Mouse (Mus musculus): ENCODE data around the gene Flt4. TPM values are rescaled to one million over a fixed set of nuclear protein-coding genes. Genes with fewer than 3 reads are reported as not detected.

Flt4 gene
- polyA plus RNA-seq, 1 experiment = 2.4 TPM

DNA sequence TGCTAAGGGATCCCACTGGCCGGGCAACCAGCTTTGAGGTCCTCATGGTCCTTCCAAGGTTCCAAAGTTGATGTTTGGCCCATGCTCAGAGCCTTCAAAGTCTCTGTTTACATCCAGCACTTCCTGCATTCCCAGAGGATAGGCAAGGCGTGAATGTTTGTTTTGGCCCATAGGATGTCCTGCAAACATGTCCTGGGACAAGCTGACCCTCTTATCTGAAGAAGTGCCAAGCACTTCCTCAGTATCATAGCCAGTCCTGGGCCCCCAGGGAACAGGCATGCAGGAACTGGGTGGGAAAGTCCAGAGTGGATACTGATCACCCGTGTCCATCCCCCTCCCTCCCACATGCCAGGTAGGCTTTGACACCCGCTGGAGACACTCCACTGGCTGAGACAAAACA lies 49.0 kb downstream of the Flt4 start:
- no peak overlapping the region for H3K27ac ChIP-seq (ENCODE audit: insufficient read depth, low read length)
- peaks cover 2% of the 10 kb centered on the region; the same call in 1 of the 2 replicates for H3K4me1 ChIP-seq (ENCODE audit: control insufficient read depth, insufficient read depth, low read length)
- no peak overlapping the region for H3K4me3 ChIP-seq (ENCODE audit: insufficient read depth, low read length)
- no peak for TF ChIP-seq POLR2A (IDR thresholded peaks at IDR 0.05; ENCODE audit: low read depth, low read length)
- TF ChIP-seq CTCF (IDR thresholded peaks at IDR 0.05; ENCODE audit: borderline replicate concordance, insufficient read depth, low read length) = no peak

DNA sequence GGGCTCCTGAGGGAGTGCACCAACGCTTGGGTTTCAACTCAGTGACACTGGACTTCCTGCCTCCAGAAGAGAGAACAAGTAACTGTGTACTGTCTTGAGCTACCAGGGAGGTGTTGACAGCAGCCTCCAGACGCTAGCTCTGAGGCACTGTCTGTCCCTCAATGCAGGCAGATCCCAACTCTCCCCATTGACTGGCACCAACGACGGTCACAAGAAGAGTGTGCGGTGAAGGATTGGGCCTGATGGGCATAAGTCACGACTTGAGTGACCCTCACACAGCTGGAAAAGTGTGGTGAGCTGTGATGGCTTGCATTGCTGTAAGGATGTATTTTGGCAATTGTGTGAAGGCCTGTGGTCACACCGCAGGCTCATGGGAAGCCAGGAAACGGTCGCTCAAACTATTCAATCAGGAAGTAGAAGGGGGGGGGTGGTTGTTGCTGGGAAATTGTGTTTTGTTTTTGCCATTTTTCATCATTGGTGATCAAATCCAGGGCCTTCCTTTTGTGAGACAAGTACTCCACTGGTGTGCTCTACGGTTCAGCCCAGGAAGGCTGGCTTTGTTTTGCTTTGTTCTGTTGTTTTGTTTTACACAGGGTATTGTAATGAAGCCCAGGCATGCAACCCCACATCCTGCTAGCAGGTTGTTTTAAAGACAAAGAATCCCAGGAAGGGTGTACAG lies 49.9 kb downstream of the Flt4 start:
- no peak overlapping the region for H3K4me3 ChIP-seq (ENCODE audit: insufficient read depth, low read length)
- H3K27ac ChIP-seq (ENCODE audit: insufficient read depth, low read length) = no peak overlapping the region
- H3K4me1 ChIP-seq (ENCODE audit: control insufficient read depth, insufficient read depth, low read length) = peaks cover 2% of the 10 kb centered on the region; the same call in 1 of the 2 replicates
- TF ChIP-seq CTCF (IDR thresholded peaks at IDR 0.05; ENCODE audit: borderline replicate concordance, insufficient read depth, low read length) = no peak
- TF ChIP-seq POLR2A (IDR thresholded peaks at IDR 0.05; ENCODE audit: low read depth, low read length) = no peak

DNA sequence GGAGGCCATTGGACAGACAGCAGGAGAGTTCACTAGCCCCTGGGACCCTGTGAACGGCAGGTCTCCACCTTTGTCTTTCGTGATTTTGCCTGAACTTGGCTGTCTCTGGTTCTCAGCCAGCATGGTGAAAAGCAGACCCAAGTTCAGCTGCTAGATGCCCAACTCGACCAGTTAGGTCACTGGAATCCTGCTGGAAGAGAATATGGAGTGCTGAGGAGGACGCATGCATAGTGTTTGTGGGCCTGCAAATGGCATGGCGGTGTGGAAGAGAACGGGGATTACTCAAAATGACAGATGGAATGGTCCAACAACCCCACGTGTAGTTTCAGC lies 50.4 kb downstream of the Flt4 start:
- peaks cover 2% of the 10 kb centered on the region; the same call in 1 of the 2 replicates for H3K4me1 ChIP-seq (ENCODE audit: control insufficient read depth, insufficient read depth, low read length)
- H3K27ac ChIP-seq (ENCODE audit: insufficient read depth, low read length) = no peak overlapping the region
- no peak for TF ChIP-seq POLR2A (IDR thresholded peaks at IDR 0.05; ENCODE audit: low read depth, low read length)
- TF ChIP-seq CTCF (IDR thresholded peaks at IDR 0.05; ENCODE audit: borderline replicate concordance, insufficient read depth, low read length) = no peak
- H3K4me3 ChIP-seq (ENCODE audit: insufficient read depth, low read length) = no peak overlapping the region

DNA sequence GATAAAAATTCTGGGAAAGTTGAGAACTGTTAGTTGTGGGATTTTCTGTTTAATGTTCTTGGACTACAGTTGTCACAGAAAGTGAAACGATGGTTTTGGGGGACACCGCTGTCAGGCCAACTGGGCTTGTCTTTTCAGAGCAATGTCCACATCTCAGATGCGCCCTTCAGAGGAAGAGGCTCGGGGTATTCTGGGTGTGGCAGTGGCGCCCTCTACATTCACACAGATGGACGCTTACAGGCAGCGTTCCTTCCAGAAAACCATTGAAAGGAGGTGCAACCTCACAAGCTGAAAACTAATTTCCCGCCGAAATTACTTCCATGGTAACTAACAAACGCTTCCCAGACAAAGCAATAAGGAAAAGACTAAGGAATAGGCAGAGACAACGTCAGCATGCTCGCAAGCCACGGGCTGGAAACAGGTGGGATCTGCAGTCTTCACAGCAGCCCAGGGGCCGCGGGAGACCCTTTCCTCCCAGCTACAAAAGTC lies 53.3 kb downstream of the Flt4 start:
- Histone ChIP-seq H3K4me1 (ENCODE audit: control insufficient read depth, insufficient read depth, low read length) (peaks cover 2% of the 10 kb centered on the region; the same call in 1 of the 2 replicates), H3K4me3 (ENCODE audit: insufficient read depth, low read length) (no peak overlapping the region), H3K27ac (ENCODE audit: insufficient read depth, low read length) (no peak overlapping the region)
- TF ChIP-seq CTCF (IDR thresholded peaks at IDR 0.05; ENCODE audit: borderline replicate concordance, insufficient read depth, low read length) = no peak
- TF ChIP-seq POLR2A (IDR thresholded peaks at IDR 0.05; ENCODE audit: low read depth, low read length) = no peak

DNA sequence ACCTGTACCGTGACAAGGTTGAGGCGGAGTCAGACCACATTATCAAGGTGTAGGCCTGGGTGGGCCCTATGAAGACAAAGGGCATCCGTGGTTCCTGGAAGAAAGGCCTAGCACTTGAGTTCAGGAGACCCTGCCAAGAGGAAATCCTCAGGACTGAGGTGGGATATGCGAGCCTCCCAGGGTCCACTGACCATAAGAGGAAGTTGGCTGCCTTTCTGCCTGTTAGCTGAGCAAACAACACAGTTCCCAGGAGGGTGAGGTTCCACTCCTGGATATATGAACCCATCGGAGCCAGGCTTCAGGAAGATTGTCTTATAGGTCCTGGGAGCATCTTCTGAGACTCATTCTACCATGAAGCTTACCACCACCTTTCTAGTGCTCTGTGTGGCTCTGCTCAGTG lies 54.2 kb downstream of the Flt4 start, which contains the start of gene Scgb3a1:
Gene Scgb3a1, plus strand, starts transcription at position 301 of the 400 bp plus-strand sequence.
- no peak within 1 kb of the TSS for H3K27ac ChIP-seq (ENCODE audit: insufficient read depth, low read length)

DNA sequence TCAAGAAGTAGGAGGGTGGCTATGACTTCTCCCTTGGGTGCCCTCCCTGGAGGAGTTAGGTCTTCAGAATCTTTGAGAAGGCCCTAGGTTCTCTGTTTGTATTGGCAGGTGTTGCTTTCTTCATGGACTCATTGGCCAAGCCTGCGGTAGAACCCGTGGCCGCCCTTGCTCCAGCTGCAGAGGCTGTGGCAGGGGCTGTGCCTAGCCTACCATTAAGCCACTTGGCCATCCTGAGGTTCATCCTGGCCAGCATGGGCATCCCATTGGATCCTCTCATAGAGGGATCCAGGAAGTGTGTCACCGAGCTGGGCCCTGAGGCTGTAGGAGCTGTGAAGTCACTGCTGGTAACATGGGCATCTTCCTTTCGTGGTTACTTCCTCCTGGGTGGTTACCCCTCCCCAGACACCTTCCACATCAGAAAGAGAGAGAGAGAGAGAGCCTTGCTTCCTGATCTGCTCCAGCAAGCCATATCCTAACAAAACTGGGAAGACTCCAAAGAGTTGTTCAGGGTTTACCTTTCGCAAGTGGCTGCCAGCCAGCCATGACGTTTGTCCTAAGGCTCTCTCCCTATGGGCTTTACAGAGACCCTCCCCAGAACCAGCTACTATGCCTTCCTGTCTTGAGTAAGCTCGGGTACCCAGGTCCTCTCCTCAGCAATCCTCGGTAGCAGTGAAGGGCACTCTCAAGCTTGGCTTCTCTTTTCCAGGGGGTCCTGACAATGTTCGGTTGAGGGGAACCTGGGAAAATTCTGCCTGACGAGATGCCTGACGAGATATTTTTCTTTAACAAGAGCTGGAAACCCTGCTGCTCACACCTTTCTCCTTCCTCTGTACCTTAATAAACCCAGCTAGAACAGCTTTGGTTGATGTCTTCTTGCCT lies 55.4 kb downstream of the Flt4 start:
- TF ChIP-seq POLR2A (IDR thresholded peaks at IDR 0.05; ENCODE audit: low read depth, low read length) (no peak), CTCF (IDR thresholded peaks at IDR 0.05; ENCODE audit: borderline replicate concordance, insufficient read depth, low read length) (no peak)
- Histone ChIP-seq H3K27ac (ENCODE audit: insufficient read depth, low read length) (no peak overlapping the region), H3K4me1 (ENCODE audit: control insufficient read depth, insufficient read depth, low read length) (no peaks in the 10 kb centered on the region), H3K4me3 (ENCODE audit: insufficient read depth, low read length) (no peak overlapping the region)

More for the DNA sequence above, 54.2 kb downstream of the Flt4 start, which contains the start of gene Scgb3a1:
- no peak for TF ChIP-seq POLR2A (IDR thresholded peaks at IDR 0.05; ENCODE audit: low read depth, low read length)
- TF ChIP-seq CTCF (IDR thresholded peaks at IDR 0.05; ENCODE audit: borderline replicate concordance, insufficient read depth, low read length) = no peak
- H3K4me3 ChIP-seq (ENCODE audit: insufficient read depth, low read length) = no peak within 1 kb of the TSS
- H3K4me1 ChIP-seq (ENCODE audit: control insufficient read depth, insufficient read depth, low read length) = peaks cover 2% of the 10 kb centered on the region; the same call in 1 of the 2 replicates

DNA sequence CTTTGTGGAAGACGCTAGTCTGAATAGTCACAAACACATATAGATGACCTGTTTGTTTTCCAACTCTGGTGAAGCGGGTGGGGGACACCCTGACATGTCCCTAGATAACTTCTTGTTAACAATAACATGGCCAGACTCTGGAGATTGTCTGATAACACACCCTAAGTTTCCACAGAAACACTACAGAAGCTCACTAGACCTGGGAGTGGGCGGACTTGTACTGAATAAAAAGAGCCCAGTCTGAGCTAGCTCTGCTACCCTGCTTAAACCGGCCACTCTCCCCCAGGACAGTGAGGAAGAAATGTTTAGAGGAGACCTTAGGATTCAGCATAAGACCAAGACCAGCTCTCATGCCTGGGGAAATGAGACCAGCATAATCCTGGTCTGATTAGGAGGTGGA lies 56.4 kb downstream of the Flt4 start:
- TF ChIP-seq CTCF (IDR thresholded peaks at IDR 0.05; ENCODE audit: borderline replicate concordance, insufficient read depth, low read length) = no peak
- TF ChIP-seq POLR2A (IDR thresholded peaks at IDR 0.05; ENCODE audit: low read depth, low read length) = no peak
- no peaks in the 10 kb centered on the region for H3K4me1 ChIP-seq (ENCODE audit: control insufficient read depth, insufficient read depth, low read length)

DNA sequence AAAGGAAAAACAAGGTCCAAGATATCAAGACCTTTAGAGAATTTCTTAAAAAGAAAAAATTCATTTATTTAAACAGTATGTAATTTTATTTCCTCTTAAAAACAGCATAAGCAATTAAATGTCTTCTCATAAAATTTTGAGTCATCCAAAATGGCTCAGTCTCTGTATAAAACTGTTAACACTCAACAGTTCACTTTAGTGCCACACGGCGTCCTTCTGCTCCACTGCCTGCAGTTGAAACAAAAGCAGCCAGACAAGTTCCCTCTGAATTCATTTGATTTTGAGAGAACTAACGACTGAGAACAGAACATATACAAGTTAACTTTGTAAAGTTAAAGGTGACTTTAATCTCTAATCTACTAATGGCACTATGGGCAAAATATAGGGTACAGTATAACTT lies 64.4 kb downstream of the Flt4 start:
- TF ChIP-seq CTCF (IDR thresholded peaks at IDR 0.05; ENCODE audit: borderline replicate concordance, insufficient read depth, low read length) = no peak
- TF ChIP-seq POLR2A (IDR thresholded peaks at IDR 0.05; ENCODE audit: low read depth, low read length) = no peak
- Histone ChIP-seq H3K4me1 (ENCODE audit: control insufficient read depth, insufficient read depth, low read length) (no peaks in the 10 kb centered on the region), H3K4me3 (ENCODE audit: insufficient read depth, low read length) (no peak overlapping the region), H3K27ac (ENCODE audit: insufficient read depth, low read length) (no peak overlapping the region)

More for the DNA sequence above, 56.4 kb downstream of the Flt4 start:
- no peak overlapping the region for H3K27ac ChIP-seq (ENCODE audit: insufficient read depth, low read length)
- no peak overlapping the region for H3K4me3 ChIP-seq (ENCODE audit: insufficient read depth, low read length)

DNA sequence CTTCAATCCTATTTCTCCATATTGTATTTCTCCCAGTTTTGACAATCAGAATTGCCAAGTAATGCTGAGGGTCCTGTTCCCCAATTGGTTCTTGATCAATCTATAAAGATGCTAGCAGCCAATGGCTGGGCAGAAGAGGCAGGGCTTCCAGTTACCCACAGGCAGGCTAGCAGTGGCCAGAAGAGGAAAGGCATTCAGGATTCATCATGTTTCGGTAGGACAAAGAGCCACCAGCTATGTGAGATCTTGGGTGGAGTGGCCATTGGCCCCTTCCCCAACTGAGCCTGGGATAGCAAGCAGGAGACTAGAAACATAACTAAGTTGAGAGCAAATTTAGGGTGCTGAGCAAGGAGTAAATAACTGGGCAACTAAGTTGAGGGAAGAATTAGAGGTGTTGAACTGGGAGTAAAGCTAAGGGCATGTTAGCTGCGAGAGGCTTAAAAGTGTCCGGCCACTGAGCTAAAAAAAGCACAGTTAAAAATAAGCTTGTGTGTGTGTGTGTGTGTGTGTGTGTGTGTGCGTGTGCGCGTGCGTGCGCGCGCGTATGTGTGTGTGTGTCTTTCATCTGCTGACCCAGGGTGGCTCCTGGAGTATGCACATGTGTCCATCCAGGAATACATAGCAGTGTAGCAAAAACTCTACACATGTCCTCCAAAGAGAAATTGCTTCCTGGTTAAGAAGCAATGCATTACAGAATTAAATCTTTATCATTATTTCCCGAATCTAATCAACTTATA lies 75.3 kb downstream of the Flt4 start:
- no peaks in the 10 kb centered on the region for H3K4me1 ChIP-seq (ENCODE audit: control insufficient read depth, insufficient read depth, low read length)
- no peak overlapping the region for H3K27ac ChIP-seq (ENCODE audit: insufficient read depth, low read length)
- no peak overlapping the region for H3K4me3 ChIP-seq (ENCODE audit: insufficient read depth, low read length)
- no peak for TF ChIP-seq POLR2A (IDR thresholded peaks at IDR 0.05; ENCODE audit: low read depth, low read length)
- no peak for TF ChIP-seq CTCF (IDR thresholded peaks at IDR 0.05; ENCODE audit: borderline replicate concordance, insufficient read depth, low read length)

All from embryonic fibroblast, embryonic 13.5 days (primary cell).